Mouse (Mus musculus) urinary bladder, adult 2 months (tissue): ENCODE results near the gene Tmem230. TPM values are rescaled to one million over a fixed set of nuclear protein-coding genes. Genes with fewer than 3 reads are reported as not detected.
"Not testable (repeated sequence)": the region's sequence is repeated elsewhere in the genome, so short reads cannot be mapped to it uniquely, and the experiment has no call there.

Experiments used
- DNase-seq: peaks from one replicate; pipeline ENCODE4 v3.0.0; 2022; ENCODE audit warnings: low spot score
- polyA plus RNA-seq: library from polyadenylated mRNA; depleted of rRNA; stranded (reverse); fragments of >200 nt; gene quantifications from 2 replicates; pipeline ENCODE4 v1.2.3, GENCODE M21; 2012

The Tmem230 gene
- polyA plus RNA-seq, 1 experiment = 48.0 TPM

DNA sequence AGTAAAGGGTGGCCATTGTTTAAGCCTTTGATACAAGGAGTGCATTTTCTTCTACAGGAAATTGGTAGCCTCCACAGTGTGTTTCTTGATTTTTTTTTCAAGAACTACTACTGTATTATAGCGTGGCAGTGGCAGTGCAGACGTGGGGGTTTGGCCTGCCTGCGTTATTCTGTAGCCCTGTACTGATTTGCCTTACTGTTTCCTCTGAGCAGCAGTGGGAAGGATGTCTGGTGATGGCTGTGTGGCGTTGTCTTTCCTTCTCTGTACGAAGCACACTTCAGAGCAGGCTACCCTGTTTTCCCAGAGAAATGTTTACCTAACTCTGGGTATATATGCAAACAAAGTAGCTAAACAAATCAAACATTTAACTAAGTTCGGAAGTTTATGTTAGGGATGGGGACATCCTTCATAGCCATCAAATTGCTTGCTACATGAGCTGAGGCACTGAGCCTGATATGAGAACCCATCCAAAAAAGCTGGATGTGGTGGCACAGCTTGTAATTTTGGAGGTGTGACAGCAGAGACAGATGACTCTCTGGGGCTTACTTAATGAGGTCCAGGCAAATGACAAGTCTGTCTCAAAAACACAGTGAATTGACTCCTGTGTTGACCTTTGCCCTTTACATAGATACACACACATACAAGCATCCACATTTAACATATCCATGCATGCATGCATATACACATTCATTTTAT lies 25.2 kb upstream of the Tmem230 start:
- no peak for DNase-seq

- DNase-seq = no peak
Observed at GRCm38 (mm10) chr2:132270331-132270951, 22.8 kb upstream of the Tmem230 start.

DNA sequence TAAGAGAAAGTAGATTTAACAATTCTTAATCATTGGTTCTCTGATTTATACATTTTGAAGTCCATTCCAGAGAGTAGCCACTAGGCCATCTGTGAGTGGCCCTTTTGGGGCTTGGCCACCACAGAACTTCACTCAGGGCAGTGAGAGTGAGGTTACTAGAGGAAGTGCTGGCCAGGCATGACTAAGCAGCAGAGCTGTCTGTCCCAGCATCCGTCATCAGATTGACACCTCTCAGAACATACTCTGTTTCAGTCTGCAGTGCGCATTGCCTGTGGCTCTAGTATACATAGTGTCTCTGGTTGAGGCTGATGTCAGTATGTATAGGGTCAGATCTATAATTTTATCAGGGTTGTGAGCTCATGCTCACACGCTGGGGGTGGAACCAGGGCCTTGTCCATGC lies 21.6 kb upstream of the Tmem230 start:
- DNase-seq = no peak

DNA sequence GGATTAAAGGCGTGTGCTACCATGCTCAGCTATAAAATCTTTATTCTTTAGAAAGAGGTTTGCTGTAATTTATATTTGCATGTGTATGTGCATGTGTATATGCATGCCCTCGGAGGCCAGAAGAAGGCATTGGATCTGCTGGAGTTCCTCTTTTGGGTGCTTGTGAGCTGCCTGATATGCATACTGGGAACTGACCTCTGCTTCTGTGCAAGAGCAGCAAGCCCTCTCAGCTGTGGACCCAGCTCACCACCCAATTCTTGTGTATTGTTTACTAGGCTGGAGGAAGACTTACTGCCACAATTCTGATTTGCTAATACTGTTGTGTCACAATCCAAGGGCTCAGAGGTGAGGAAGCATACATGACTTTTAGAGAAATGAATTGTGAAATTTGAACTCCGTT lies 18.5 kb upstream of the Tmem230 start:
- DNase-seq = no peak

DNA sequence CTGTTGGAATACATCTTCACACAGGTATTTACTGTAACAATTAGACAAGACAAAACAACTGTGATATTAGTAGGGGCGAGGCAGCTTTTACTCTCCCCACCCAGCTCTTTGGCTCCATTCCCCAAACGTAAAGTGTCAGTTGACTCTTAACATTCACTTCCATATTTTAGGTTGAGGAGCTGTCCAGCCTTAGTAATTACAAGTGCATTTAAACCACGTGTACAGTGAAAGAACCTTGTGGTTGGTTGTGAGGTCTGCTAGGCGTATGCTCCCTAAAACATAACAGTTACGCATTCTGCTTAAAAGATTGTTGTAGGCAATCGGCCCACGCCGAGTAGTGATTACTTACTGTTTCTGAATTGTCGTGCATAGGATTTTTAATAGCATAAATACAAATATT lies 17.6 kb upstream of the Tmem230 start:
- no peak for DNase-seq

GRCm38 (mm10) chr2:132264266-132264710 lies 16.7 kb upstream of the Tmem230 start:
- no peak for DNase-seq

GRCm38 (mm10) chr2:132263421-132264265 lies 16.0 kb upstream of the Tmem230 start:
- DNase-seq = no peak

- DNase-seq = peak; percentile 98
Observed at GRCm38 (mm10) chr2:132262879-132263398, 15.3 kb upstream of the Tmem230 start, which contains the start of gene Cds2. TSS of gene Cds2 (plus strand) at chr2:132263148.

- no peak for DNase-seq
Observed at GRCm38 (mm10) chr2:132262175-132262574, 14.6 kb upstream of the Tmem230 start.

GRCm38 (mm10) chr2:132260601-132261000 lies 13.0 kb upstream of the Tmem230 start:
- no peak for DNase-seq

- DNase-seq = no peak
Observed at GRCm38 (mm10) chr2:132257350-132258068, 9.9 kb upstream of the Tmem230 start.

DNA sequence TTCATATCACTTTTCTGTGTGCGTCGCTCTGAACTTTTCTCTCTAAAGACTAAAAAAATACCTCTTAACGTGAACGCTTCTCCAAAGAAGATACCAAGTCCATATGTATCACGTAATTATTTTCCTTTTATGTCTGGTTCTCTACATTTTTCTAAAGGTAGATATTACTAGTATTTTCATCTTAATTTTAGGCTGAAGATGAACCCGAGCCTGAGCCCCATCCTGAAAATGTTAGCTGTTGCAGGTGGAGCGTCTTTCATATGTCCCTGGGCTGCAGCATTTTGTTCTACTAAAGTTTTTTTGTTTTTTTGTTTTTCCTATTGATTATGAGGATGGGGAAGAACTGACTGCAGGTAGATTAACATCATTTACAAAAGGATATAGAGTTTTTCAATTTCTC lies 6.0 kb upstream of the Tmem230 start:
- DNase-seq = no peak

GRCm38 (mm10) chr2:132252542-132253528 lies 5.2 kb upstream of the Tmem230 start, which contains the start of gene Pcna:
TSS of gene Pcna (minus strand) at chr2:132253314.
- DNase-seq = peak; percentile 85

DNA sequence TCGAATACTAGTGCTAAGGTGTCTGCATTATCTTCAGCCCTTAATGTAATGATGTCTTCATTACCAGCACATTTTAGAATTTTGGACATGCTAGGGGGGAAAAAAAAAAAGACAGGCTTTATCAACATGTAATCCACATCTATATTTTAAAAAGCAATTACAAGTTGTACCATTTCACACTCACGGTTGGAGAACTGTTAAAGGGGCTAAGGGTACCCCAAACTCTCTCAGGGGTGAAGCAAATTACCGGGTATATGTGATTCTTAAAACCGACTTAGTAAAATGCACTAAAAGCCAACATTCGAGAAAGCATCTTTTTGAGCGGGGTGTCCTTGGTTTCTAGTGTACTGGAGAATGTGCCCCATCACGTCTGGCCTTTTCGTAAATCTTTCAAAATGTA lies 4.3 kb upstream of the Tmem230 start:
- DNase-seq = no peak

GRCm38 (mm10) chr2:132243370-132243769 lies 4.2 kb downstream of the Tmem230 start:
- no peak for DNase-seq

GRCm38 (mm10) chr2:132240457-132240856 lies 7.2 kb downstream of the Tmem230 start:
- DNase-seq = not testable (repeated sequence)

DNA sequence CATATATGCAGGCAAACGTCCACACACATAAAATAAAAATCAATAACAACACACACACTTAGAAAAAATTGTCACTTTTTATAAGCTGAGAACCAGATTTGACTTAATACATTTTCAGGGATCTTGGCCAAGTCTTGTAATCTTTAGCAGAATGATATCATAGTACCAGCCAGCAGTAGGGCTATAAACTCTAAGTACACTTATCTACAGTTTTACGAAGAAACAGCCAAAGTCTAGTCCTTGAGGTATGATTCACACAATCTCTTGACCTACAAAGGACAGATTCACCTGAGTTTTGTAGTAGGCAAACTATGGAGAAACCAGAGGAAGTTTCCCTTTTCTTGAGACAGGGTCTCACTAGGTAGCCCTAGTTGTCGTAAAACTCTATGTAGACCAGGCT lies 8.2 kb downstream of the Tmem230 start:
- DNase-seq = not testable (repeated sequence)

DNA sequence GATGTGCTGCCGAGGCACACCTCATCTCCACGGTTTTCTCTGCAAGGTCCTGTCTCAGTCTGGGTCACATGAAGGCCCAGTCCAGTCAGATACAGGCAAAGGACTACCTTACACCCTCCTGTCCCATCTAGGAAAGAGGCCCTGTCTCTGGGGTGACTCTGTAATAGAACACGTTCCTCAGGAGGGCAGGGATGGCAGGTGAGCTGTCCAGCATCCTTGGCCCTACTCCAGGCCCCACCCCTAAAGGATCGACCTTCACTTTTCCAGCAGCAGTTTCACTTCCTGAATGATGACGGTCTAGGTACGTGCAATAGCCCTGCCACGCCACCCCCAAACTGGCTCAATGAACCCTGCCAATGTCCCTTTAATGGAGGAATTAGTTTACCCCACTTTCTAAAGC lies 11.6 kb downstream of the Tmem230 start:
- DNase-seq = no peak

DNA sequence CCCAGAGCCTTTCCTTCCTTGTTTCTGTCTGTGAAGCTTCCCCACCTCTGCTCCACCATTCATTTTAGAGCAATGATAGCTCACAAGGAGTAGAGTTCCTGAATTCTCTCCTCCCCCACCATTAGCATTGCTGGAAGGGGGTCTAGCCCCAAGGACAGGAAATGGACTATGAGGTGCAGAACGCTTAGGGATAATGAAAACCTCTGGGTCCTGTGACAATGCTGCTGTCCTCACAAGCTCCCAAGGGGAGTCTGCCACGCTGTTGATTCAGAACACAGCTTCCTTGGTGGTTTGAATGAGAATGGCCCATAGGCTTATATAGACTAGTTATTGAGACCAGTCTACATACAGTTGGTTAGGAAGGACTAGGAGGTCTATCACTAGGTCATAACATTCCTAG lies 12.3 kb downstream of the Tmem230 start:
- no peak for DNase-seq
